Mouse (Mus musculus) kidney, adult 2 months (tissue): ENCODE data around the gene Snrnp200. TPM values are rescaled to one million over a fixed set of nuclear protein-coding genes. Genes with fewer than 3 reads are reported as not detected.

Source experiments
- DNase-seq: peaks from one replicate; pipeline ENCODE4 v3.0.0; 2021
- H3K27ac ChIP-seq: fragments of 200-500 bp; 2 replicates; pipeline ENCODE4 v1.5.1; 2012; ENCODE audit warnings: low read depth, low read length, control low read depth, inconsistent platforms; ENCODE audit not compliant: insufficient read depth
- H3K27me3 ChIP-seq: fragments of 200-500 bp; replicated peaks from 2 replicates; pipeline ENCODE4 v1.6.1; 2012; ENCODE audit warnings: mild to moderate bottlenecking, moderate library complexity, low read length, inconsistent platforms; ENCODE audit not compliant: control insufficient read depth, insufficient read depth
- H3K36me3 ChIP-seq: fragments of 200-500 bp; 2 replicates; pipeline ENCODE4 v1.6.1; 2012; ENCODE audit warnings: mild to moderate bottlenecking, moderate library complexity, low read length, inconsistent platforms; ENCODE audit not compliant: control insufficient read depth, insufficient read depth
- H3K4me1 ChIP-seq: fragments of 200-500 bp; 2 replicates; pipeline ENCODE4 v1.6.1; 2011; ENCODE audit warnings: low read length; ENCODE audit not compliant: control insufficient read depth, insufficient read depth
- H3K4me3 ChIP-seq: fragments of 200-500 bp; 2 replicates; pipeline ENCODE4 v1.5.1; 2011; ENCODE audit warnings: mild to moderate bottlenecking, low read depth, low read length, control low read depth; ENCODE audit not compliant: insufficient read depth
- CTCF ChIP-seq: fragments of 200-500 bp; conservative IDR thresholded peaks from 2 replicates; pipeline ENCODE4 v1.5.1; 2011; ENCODE audit warnings: low read depth, mild to moderate bottlenecking, control low read depth, low read length, moderate library complexity, mixed read lengths; ENCODE audit not compliant: insufficient read depth, insufficient read length
- POLR2A ChIP-seq: fragments of 200-500 bp; IDR thresholded peaks from one replicate; pipeline ENCODE4 v1.6.1; 2011; ENCODE audit warnings: low read depth, low read length, control low read depth
- WGBS: fragments of 180-500 bp; shearing (Covaris S2); methylation state at CpG from one replicate; pipeline ENCODE4 v1.1.7; 2018; 5-methylcytosine and 5-hydroxymethylcytosine counted together
- polyA plus RNA-seq: library from polyadenylated mRNA; depleted of rRNA; stranded (reverse); fragments of >200 nt; gene quantifications from 2 replicates; pipeline ENCODE4 v1.2.3, GENCODE M21; 2012

Gene Snrnp200
- polyA plus RNA-seq, 1 experiment: 46.8 TPM

GRCm38 (mm10) chr2:127206916-127207315, 1.3 kb upstream of the Snrnp200 start:
- 93% methylated on average over 2 of the region's 2 CpGs for WGBS
- no peak for DNase-seq
- Histone ChIP-seq H3K4me1 (peaks cover 6% of the 10 kb centered on the region; the same call in 1 of the 2 replicates), H3K36me3 (no peaks in the 10 kb centered on the region; the same call in none of the 2 replicates), H3K27me3 (no peaks in the 10 kb centered on the region), H3K27ac (no peak overlapping the region), H3K4me3 (no peak overlapping the region)
- no peak for TF ChIP-seq POLR2A
- TF ChIP-seq CTCF: no peak

GRCm38 (mm10) chr2:127208452-127208769, 225 bp downstream of the Snrnp200 start:
- H3K4me3 ChIP-seq: peak overlapping the region; percentile 94
- no peaks in the 10 kb centered on the region for H3K27me3 ChIP-seq
- H3K36me3 ChIP-seq: peaks cover 2% of the 10 kb centered on the region; the same call in 1 of the 2 replicates
- peak overlapping the region; percentile 82 for H3K27ac ChIP-seq
- TF ChIP-seq POLR2A: no peak
- DNase-seq: no peak
- WGBS: under 1% methylated on average over 17 of the region's 17 CpGs
- peaks cover 6% of the 10 kb centered on the region; the same call in 1 of the 2 replicates for H3K4me1 ChIP-seq

- no peak overlapping the region for H3K27ac ChIP-seq
- no peak overlapping the region for H3K4me3 ChIP-seq
- WGBS: 95% methylated on average over 11 of the region's 11 CpGs
- H3K4me1 ChIP-seq: peaks cover 6% of the 10 kb centered on the region; the same call in 1 of the 2 replicates
- peaks cover 2% of the 10 kb centered on the region; the same call in 1 of the 2 replicates for H3K36me3 ChIP-seq
- DNase-seq: no peak
- TF ChIP-seq CTCF (no peak), POLR2A (no peak)
- H3K27me3 ChIP-seq: no peaks in the 10 kb centered on the region
Observed at GRCm38 (mm10) chr2:127210701-127211100, 2.5 kb downstream of the Snrnp200 start.

GRCm38 (mm10) chr2:127217746-127218145, 9.6 kb downstream of the Snrnp200 start:
- 78% methylated on average over 5 of the region's 5 CpGs for WGBS
- no peaks in the 10 kb centered on the region for H3K27me3 ChIP-seq
- DNase-seq: no peak
- no peak overlapping the region for H3K27ac ChIP-seq
- H3K4me1 ChIP-seq: no peaks in the 10 kb centered on the region
- no peak overlapping the region for H3K4me3 ChIP-seq
- TF ChIP-seq CTCF (no peak), POLR2A (no peak)
- peaks cover 18% of the 10 kb centered on the region for H3K36me3 ChIP-seq

GRCm38 (mm10) chr2:127225261-127225660, 17.1 kb downstream of the Snrnp200 start:
- Histone ChIP-seq H3K27me3 (no peaks in the 10 kb centered on the region), H3K4me3 (no peak overlapping the region), H3K4me1 (no peaks in the 10 kb centered on the region), H3K36me3 (peaks cover 27% of the 10 kb centered on the region), H3K27ac (no peak overlapping the region)
- TF ChIP-seq POLR2A (no peak), CTCF (no peak)
- WGBS: 100% methylated on average over 3 of the region's 3 CpGs
- DNase-seq: no peak

GRCm38 (mm10) chr2:127237897-127238610, 29.9 kb downstream of the Snrnp200 start:
- Histone ChIP-seq H3K27ac (no peak overlapping the region), H3K36me3 (peaks cover 17% of the 10 kb centered on the region; the same call in 1 of the 2 replicates), H3K4me3 (no peak overlapping the region), H3K27me3 (no peaks in the 10 kb centered on the region), H3K4me1 (no peaks in the 10 kb centered on the region; the same call in 1 of the 2 replicates)
- TF ChIP-seq CTCF (no peak), POLR2A (no peak)
- WGBS: 96% methylated on average over 11 of the region's 11 CpGs
- no peak for DNase-seq

- TF ChIP-seq CTCF (no peak), POLR2A (no peak)
- no peaks in the 10 kb centered on the region for H3K27me3 ChIP-seq
Observed at GRCm38 (mm10) chr2:127240065-127240464, 31.9 kb downstream of the Snrnp200 start.

More at GRCm38 (mm10) chr2:127240065-127240464, 31.9 kb downstream of the Snrnp200 start:
- Histone ChIP-seq H3K36me3 (peaks cover 11% of the 10 kb centered on the region; the same call in 1 of the 2 replicates), H3K4me1 (no peaks in the 10 kb centered on the region; the same call in 1 of the 2 replicates), H3K27ac (0 out of 2 replicates have a peak overlapping the region, but pooled peaks have one; percentile 2), H3K4me3 (no peak overlapping the region)
- WGBS: 65% methylated on average over 2 of the region's 2 CpGs
- DNase-seq: peak; percentile 73
